Mouse (Mus musculus) embryonic facial prominence, embryonic 13.5 days (tissue): Measurements from ENCODE around the gene Scgb1c1. TPM values are rescaled to one million over a fixed set of nuclear protein-coding genes. Genes with fewer than 3 reads are reported as not detected.
"Not testable (repeated sequence)": the region's sequence is repeated elsewhere in the genome, so short reads cannot be mapped to it uniquely, and the experiment has no call there.

Experiments used
- ATAC-seq: fragments of 200-750 bp; cut with Nextera tagmentation; 2 replicates; pipeline ENCODE4 v1.8.0; 2017; ENCODE audit warnings: low read depth; ENCODE audit not compliant: insufficient number of reproducible peaks, insufficient read depth, low FRiP score, low TSS enrichment
- H3K27ac ChIP-seq: fragments of 300-500 bp; sonication (generic); 2 replicates; pipeline ENCODE4 v1.5.1; 2015; ENCODE audit warnings: moderate library complexity, mild to moderate bottlenecking, inconsistent platforms
- H3K27me3 ChIP-seq: fragments of 300-500 bp; sonication (generic); 2 replicates; pipeline ENCODE4 v1.6.1; 2015; ENCODE audit warnings: mild to moderate bottlenecking, inconsistent platforms
- H3K36me3 ChIP-seq: fragments of 300-500 bp; sonication (generic); 2 replicates; pipeline ENCODE4 v1.6.1; 2015; ENCODE audit warnings: mild to moderate bottlenecking, inconsistent platforms
- H3K4me1 ChIP-seq: fragments of 300-500 bp; sonication (generic); 2 replicates; pipeline ENCODE4 v1.6.1; 2015; ENCODE audit warnings: inconsistent platforms
- H3K4me2 ChIP-seq: fragments of 300-500 bp; sonication (generic); 2 replicates; pipeline ENCODE4 v1.6.1; 2015; ENCODE audit warnings: moderate library complexity, mild to moderate bottlenecking, inconsistent platforms
- H3K4me3 ChIP-seq: fragments of 300-500 bp; sonication (generic); 2 replicates; pipeline ENCODE4 v1.5.1; 2015; ENCODE audit warnings: mild to moderate bottlenecking, inconsistent platforms
- H3K9ac ChIP-seq: fragments of 300-500 bp; sonication (generic); 2 replicates; pipeline ENCODE4 v1.6.1; 2015; ENCODE audit warnings: mild to moderate bottlenecking, inconsistent platforms
- H3K9me3 ChIP-seq: fragments of 300-500 bp; sonication (generic); 2 replicates; pipeline ENCODE4 v1.6.1; 2016; ENCODE audit warnings: inconsistent platforms
- WGBS: fragments of 180-500 bp; shearing (Covaris S2); methylation state at CpG from one replicate; pipeline ENCODE4 v1.1.7; 2015; ENCODE audit warnings: mixed read lengths; 5-methylcytosine and 5-hydroxymethylcytosine counted together
- polyA plus RNA-seq: library from polyadenylated mRNA; unstranded; fragments of >200 nt; fragmentation: Nextera tagmentation; extraction: Ambion mirVana; gene quantifications from 2 replicates; pipeline ENCODE4 v1.2.1, GENCODE M21; 2015

Gene Scgb1c1
- polyA plus RNA-seq, 1 experiment from 2014 or later = not detected

GRCm38 (mm10) chr7:140890636-140891035 lies 45.3 kb downstream of the Scgb1c1 start:
- H3K27ac ChIP-seq, H3K9ac ChIP-seq, H3K4me3 ChIP-seq, H3K4me2 ChIP-seq, ATAC-seq, H3K27me3 ChIP-seq, H3K9me3 ChIP-seq, H3K4me1 ChIP-seq: not testable (repeated sequence)
- WGBS = 98% methylated on average over 16 of the region's 16 CpGs
- peaks cover 78% of the 10 kb centered on the region for H3K36me3 ChIP-seq

DNA sequence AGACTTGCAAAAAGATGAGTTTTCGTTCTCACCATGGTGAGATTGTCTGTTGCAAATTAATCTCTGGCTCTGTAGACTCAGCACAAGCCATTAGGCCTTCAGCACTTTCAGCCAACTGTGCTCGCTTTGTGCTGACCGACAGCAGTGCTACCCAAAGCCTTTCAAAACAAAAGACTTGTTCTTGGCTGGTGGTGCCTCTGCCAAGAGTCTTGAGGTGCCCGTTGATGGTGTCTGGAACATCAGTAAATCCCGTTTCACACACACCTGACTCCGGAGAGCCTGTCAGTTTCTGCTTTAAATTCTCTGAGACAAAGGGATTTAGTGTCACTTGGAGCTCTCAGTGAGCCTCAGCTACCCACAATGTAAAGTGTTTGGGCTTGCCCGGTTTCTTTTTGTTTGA lies 48.7 kb downstream of the Scgb1c1 start:
- no peak overlapping the region; the same call in 1 of the 2 replicates for H3K27ac ChIP-seq
- H3K4me1 ChIP-seq = no peaks in the 10 kb centered on the region
- H3K36me3 ChIP-seq = peaks cover 76% of the 10 kb centered on the region
- H3K4me3 ChIP-seq = no peak overlapping the region
- 89% methylated on average over 7 of the region's 7 CpGs for WGBS
- H3K27me3 ChIP-seq = no peaks in the 10 kb centered on the region
- H3K4me2 ChIP-seq = no peak overlapping the region
- H3K9me3 ChIP-seq = no peaks in the 10 kb centered on the region
- no peak overlapping the region for H3K9ac ChIP-seq
- ATAC-seq = no peak

DNA sequence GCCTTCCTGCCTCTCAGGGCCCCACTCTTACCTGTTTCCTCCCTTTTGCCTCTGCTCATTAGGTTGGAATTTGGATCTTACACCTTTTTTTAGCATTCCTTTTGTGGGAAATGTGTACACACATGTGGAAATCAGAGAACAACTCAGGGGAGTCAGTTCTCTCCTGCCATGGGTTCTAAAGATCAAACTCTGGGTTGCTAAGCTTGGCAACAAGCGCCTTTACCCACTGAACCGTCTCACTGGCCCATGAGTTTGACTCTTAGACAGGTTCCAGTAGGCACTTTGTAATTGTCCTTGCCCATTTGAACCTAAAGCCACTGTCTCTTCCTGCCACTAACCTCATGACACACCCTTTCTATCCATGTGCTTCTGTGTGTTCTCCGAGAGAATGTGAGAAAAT lies 49.3 kb downstream of the Scgb1c1 start:
- Histone ChIP-seq H3K27ac (no peak overlapping the region), H3K9me3 (no peaks in the 10 kb centered on the region), H3K36me3 (peaks cover 74% of the 10 kb centered on the region), H3K4me1 (no peaks in the 10 kb centered on the region), H3K4me3 (no peak overlapping the region), H3K27me3 (no peaks in the 10 kb centered on the region), H3K4me2 (no peak overlapping the region), H3K9ac (no peak overlapping the region)
- ATAC-seq = no peak
- 92% methylated on average over 3 of the region's 3 CpGs for WGBS

Other genes with a start within 250 kb of the Scgb1c1 start
- gene Olfr46, start 244.3 kb upstream of the Scgb1c1 start, polyA plus RNA-seq = not detected in 2 replicates
- gene Olfr61, start 216.6 kb upstream of the Scgb1c1 start, polyA plus RNA-seq = not detected in 2 replicates
- gene Olfr53, start 199.1 kb upstream of the Scgb1c1 start, polyA plus RNA-seq = not detected in 2 replicates
- 0.01 and 0.03 TPM in 2 replicates for gene Olfr539, start 185.6 kb upstream of the Scgb1c1 start, polyA plus RNA-seq
- not detected in 2 replicates for gene Olfr45, start 163.6 kb upstream of the Scgb1c1 start, polyA plus RNA-seq
- gene Olfr541, start 148.3 kb upstream of the Scgb1c1 start, polyA plus RNA-seq = 0.15 TPM in 1 of 2 replicates, not detected in the other
- gene Cyp2e1, start 81.8 kb upstream of the Scgb1c1 start, polyA plus RNA-seq = not detected in 2 replicates
- 0.23 TPM in 1 of 2 replicates, not detected in the other for gene Syce1, start 57.7 kb upstream of the Scgb1c1 start, polyA plus RNA-seq
- gene Zfp941, start 23.4 kb upstream of the Scgb1c1 start, polyA plus RNA-seq = 1.7 and 2.1 TPM in 2 replicates
- gene Urah, start 10.5 kb upstream of the Scgb1c1 start, polyA plus RNA-seq = 4.2 and 5.3 TPM in 2 replicates
- gene Odf3, start 2.3 kb downstream of the Scgb1c1 start, polyA plus RNA-seq = 0.25 TPM in 1 of 2 replicates, not detected in the other
- not detected in 2 replicates for gene Gm45785, start 10.8 kb downstream of the Scgb1c1 start, polyA plus RNA-seq
- 72.4 and 72.6 TPM in 2 replicates for gene Ric8a, start 11.4 kb downstream of the Scgb1c1 start, polyA plus RNA-seq
- gene Bet1l, start 12.0 kb downstream of the Scgb1c1 start, polyA plus RNA-seq = 56.4 and 68.1 TPM in 2 replicates
- 237 and 261 TPM in 2 replicates for gene Psmd13, start 36.4 kb downstream of the Scgb1c1 start, polyA plus RNA-seq
- gene Sirt3, start 36.8 kb downstream of the Scgb1c1 start, polyA plus RNA-seq = 24.8 and 28.9 TPM in 2 replicates
- gene Cox8b, start 54.9 kb downstream of the Scgb1c1 start, polyA plus RNA-seq = 1.2 and 1.9 TPM in 2 replicates
- 0.20 and 0.30 TPM in 2 replicates for gene Nlrp6, start 75.4 kb downstream of the Scgb1c1 start, polyA plus RNA-seq
- 25.1 and 25.7 TPM in 2 replicates for gene Pgghg, start 95.8 kb downstream of the Scgb1c1 start, polyA plus RNA-seq
- 32.4 and 56.7 TPM in 2 replicates for gene Ifitm5, start 104.7 kb downstream of the Scgb1c1 start, polyA plus RNA-seq
- gene Gm45717, start 110.4 kb downstream of the Scgb1c1 start, polyA plus RNA-seq = 1.1 TPM in 1 of 2 replicates, not detected in the other
- 1,314 and 1,591 TPM in 2 replicates for gene Ifitm2, start 110.4 kb downstream of the Scgb1c1 start, polyA plus RNA-seq
- 91.5 and 101 TPM in 2 replicates for gene Ifitm1, start 121.7 kb downstream of the Scgb1c1 start, polyA plus RNA-seq
- gene Ifitm3, start 165.2 kb downstream of the Scgb1c1 start, polyA plus RNA-seq = 98.1 and 109 TPM in 2 replicates
- gene Ifitm6, start 172.4 kb downstream of the Scgb1c1 start, polyA plus RNA-seq = 0.45 TPM in 1 of 2 replicates, not detected in the other
- gene Gm17387, start 183.6 kb downstream of the Scgb1c1 start, polyA plus RNA-seq = not detected in 2 replicates
- 26.4 and 27.4 TPM in 2 replicates for gene B4galnt4, start 215.6 kb downstream of the Scgb1c1 start, polyA plus RNA-seq
- gene Pkp3, start 232.7 kb downstream of the Scgb1c1 start, polyA plus RNA-seq = 36.1 and 46.2 TPM in 2 replicates